Mouse (Mus musculus): Measurements from ENCODE around the gene Tbl1xr1. TPM values are rescaled to one million over a fixed set of nuclear protein-coding genes. Genes with fewer than 3 reads are reported as not detected.
A peak's percentile ranks its signal among the peaks of the same experiment; 100 is the strongest.

The Tbl1xr1 gene
- total and polyA plus RNA-seq, 2 experiments from 2014 or later: 12.8 to 33.1 TPM

DNA sequence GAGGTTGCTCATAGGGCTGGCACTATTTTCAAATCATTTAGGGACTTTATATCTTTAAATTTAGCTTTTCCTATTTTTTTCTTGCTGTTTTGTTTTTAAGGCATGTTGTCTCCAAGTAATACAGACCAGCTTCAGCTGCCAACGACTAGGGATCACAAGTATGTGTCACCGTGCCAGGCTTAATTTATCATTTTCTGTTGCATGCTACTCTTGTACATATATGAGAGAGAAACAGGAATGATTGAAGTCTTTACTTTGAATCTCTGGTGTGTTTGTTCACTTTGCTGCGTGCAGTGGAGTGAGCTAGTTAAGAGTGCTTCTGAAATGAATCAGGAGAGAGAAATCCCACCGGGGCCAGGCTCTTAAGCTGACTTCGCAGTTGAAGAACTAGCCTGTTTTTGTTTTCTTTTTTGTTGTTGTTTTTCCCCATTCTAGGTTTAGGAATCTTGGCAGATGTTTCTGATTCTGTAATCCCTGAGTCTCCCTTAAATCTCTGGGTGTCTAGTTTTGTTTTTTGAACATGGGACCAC lies 27.6 kb downstream of the Tbl1xr1 start:
- DNase-seq (ENCODE audit: low spot score): peak; percentile 11
- no peak for TF ChIP-seq CTCF (IDR thresholded peaks at IDR 0.05; ENCODE audit: low read depth)
- Histone ChIP-seq H3K4me3 (ENCODE audit: low read length) (no peak overlapping the region), H3K27ac (no peak overlapping the region), H3K4me1 (ENCODE audit: insufficient read depth, low read length) (peaks cover 3% of the 10 kb centered on the region; the same call in 1 of the 2 replicates), H3K9ac (replicated peaks; ENCODE audit: low read length) (no peak overlapping the region), H3K27me3 (ENCODE audit: insufficient read depth, low read length) (no peaks in the 10 kb centered on the region), H3K4me2 (ENCODE audit: low read depth, low read length) (no peak overlapping the region), H3K36me3 (ENCODE audit: insufficient read depth, low read length) (no peaks in the 10 kb centered on the region), H3K9me3 (ENCODE audit: low read length) (no peaks in the 10 kb centered on the region)
- 40% methylated on average over 5 of the region's 5 CpGs for WGBS
- ATAC-seq: no peak

DNA sequence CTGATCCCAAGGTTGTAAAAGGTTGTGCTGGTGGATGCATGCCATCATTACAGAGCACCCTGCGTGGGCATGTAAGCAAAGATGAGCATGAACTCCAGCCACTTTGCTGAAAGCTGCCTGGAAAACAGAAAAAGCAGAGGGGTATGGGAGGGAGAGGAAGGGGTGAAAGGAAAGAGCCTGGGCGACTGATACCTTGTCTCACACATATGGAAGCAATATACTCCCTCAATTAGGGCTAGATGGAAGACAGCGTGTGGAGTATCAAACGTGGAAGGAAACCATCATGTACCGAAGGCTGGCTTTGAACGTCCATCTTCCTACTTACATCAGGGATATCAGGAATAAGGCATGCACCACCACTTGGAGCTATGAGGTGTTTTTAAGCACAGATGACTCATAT lies 29.0 kb downstream of the Tbl1xr1 start:
- TF ChIP-seq CTCF (IDR thresholded peaks at IDR 0.05; ENCODE audit: low read depth): no peak

GRCm38 (mm10) chr3:22108013-22108412 lies 31.6 kb downstream of the Tbl1xr1 start:
- Histone ChIP-seq H3K27me3 (ENCODE audit: insufficient read depth, low read length) (no peaks in the 10 kb centered on the region), H3K4me2 (ENCODE audit: low read depth, low read length) (no peak overlapping the region), H3K36me3 (ENCODE audit: insufficient read depth, low read length) (no peaks in the 10 kb centered on the region), H3K9ac (replicated peaks; ENCODE audit: low read length) (no peak overlapping the region), H3K4me3 (ENCODE audit: low read length) (no peak overlapping the region), H3K27ac (no peak overlapping the region), H3K4me1 (ENCODE audit: insufficient read depth, low read length) (peaks cover 3% of the 10 kb centered on the region; the same call in 1 of the 2 replicates), H3K9me3 (ENCODE audit: low read length) (no peaks in the 10 kb centered on the region)
- ATAC-seq (no peak), DNase-seq (ENCODE audit: low spot score) (no peak)
- no peak for TF ChIP-seq CTCF (IDR thresholded peaks at IDR 0.05; ENCODE audit: low read depth)

More for the DNA sequence above, 29.0 kb downstream of the Tbl1xr1 start:
- Histone ChIP-seq H3K36me3 (ENCODE audit: insufficient read depth, low read length) (no peaks in the 10 kb centered on the region), H3K4me1 (ENCODE audit: insufficient read depth, low read length) (peaks cover 3% of the 10 kb centered on the region; the same call in 1 of the 2 replicates), H3K27ac (no peak overlapping the region), H3K4me2 (ENCODE audit: low read depth, low read length) (no peak overlapping the region), H3K9ac (replicated peaks; ENCODE audit: low read length) (no peak overlapping the region), H3K27me3 (ENCODE audit: insufficient read depth, low read length) (no peaks in the 10 kb centered on the region), H3K4me3 (ENCODE audit: low read length) (no peak overlapping the region), H3K9me3 (ENCODE audit: low read length) (no peaks in the 10 kb centered on the region)
- ATAC-seq (no peak), DNase-seq (ENCODE audit: low spot score) (no peak)
- WGBS: 84% methylated on average over 6 of the region's 6 CpGs

GRCm38 (mm10) chr3:22109651-22110050 lies 33.2 kb downstream of the Tbl1xr1 start:
- Histone ChIP-seq H3K27me3 (ENCODE audit: insufficient read depth, low read length) (no peaks in the 10 kb centered on the region), H3K9me3 (ENCODE audit: low read length) (no peaks in the 10 kb centered on the region), H3K9ac (replicated peaks; ENCODE audit: low read length) (no peak overlapping the region), H3K4me3 (ENCODE audit: low read length) (no peak overlapping the region), H3K4me1 (ENCODE audit: insufficient read depth, low read length) (no peaks in the 10 kb centered on the region), H3K4me2 (ENCODE audit: low read depth, low read length) (no peak overlapping the region), H3K27ac (no peak overlapping the region), H3K36me3 (ENCODE audit: insufficient read depth, low read length) (no peaks in the 10 kb centered on the region)
- ATAC-seq (no peak), DNase-seq (ENCODE audit: low spot score) (no peak)
- TF ChIP-seq CTCF (IDR thresholded peaks at IDR 0.05; ENCODE audit: low read depth): no peak
- 82% methylated on average over 1 of the region's 1 CpGs for WGBS

DNA sequence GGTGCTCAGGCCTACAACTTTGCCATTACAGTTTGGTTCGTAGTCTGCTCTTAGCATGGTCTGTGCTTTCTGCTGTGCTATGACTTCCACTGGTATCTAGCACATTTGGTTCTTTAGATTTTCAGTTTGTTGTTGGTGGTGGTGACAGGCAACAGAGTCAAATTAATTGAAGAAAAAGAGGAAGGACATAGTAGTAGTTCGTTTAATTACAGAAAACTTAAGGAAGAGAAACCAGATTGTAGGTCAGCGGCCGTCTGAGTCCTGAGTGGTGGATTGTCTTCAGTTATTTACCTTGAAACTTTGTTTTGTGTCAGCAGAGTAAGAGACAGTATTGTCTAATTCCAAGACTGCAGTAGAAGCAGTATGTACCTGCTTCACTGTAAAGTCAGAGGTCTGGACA lies 37.3 kb downstream of the Tbl1xr1 start:
- Histone ChIP-seq H3K27ac (no peak overlapping the region), H3K4me2 (ENCODE audit: low read depth, low read length) (no peak overlapping the region), H3K36me3 (ENCODE audit: insufficient read depth, low read length) (no peaks in the 10 kb centered on the region), H3K4me1 (ENCODE audit: insufficient read depth, low read length) (no peaks in the 10 kb centered on the region; the same call in 1 of the 2 replicates), H3K4me3 (ENCODE audit: low read length) (no peak overlapping the region), H3K9ac (replicated peaks; ENCODE audit: low read length) (no peak overlapping the region), H3K27me3 (ENCODE audit: insufficient read depth, low read length) (no peaks in the 10 kb centered on the region), H3K9me3 (ENCODE audit: low read length) (no peaks in the 10 kb centered on the region)
- no peak for ATAC-seq
- WGBS: 92% methylated on average over 4 of the region's 4 CpGs
- no peak for DNase-seq (ENCODE audit: low spot score)
- no peak for TF ChIP-seq CTCF (IDR thresholded peaks at IDR 0.05; ENCODE audit: low read depth)

DNA sequence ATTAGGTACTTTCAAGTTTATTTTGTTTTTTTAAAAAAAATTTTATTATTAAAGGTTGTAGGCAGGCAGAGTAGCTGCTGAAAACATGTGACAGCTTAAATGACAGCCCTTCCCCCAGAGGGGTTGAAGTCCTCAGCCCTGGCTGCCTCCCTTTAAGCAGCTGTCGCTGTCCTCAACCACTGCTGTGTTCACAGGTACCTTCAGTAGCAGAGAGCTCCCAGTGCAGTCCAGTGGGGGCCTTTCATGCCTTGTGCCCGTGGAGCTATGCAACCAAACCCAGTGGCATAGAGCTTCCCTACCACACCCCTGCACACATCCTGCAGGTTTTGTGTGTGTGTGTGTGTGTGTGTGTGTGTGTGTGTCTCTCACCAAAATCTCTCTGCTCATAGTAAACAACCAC lies 38.8 kb downstream of the Tbl1xr1 start:
- H3K4me3 ChIP-seq (ENCODE audit: low read length): no peak overlapping the region
- no peak for TF ChIP-seq CTCF (IDR thresholded peaks at IDR 0.05; ENCODE audit: low read depth)
- no peak overlapping the region for H3K27ac ChIP-seq
- H3K4me1 ChIP-seq (ENCODE audit: insufficient read depth, low read length): no peaks in the 10 kb centered on the region; the same call in 1 of the 2 replicates
- WGBS: 30% methylated on average over 2 of the region's 2 CpGs
- H3K9me3 ChIP-seq (ENCODE audit: low read length): no peaks in the 10 kb centered on the region
- ATAC-seq (no peak), DNase-seq (ENCODE audit: low spot score) (no peak)
- no peak overlapping the region for H3K4me2 ChIP-seq (ENCODE audit: low read depth, low read length)
- H3K27me3 ChIP-seq (ENCODE audit: insufficient read depth, low read length): no peaks in the 10 kb centered on the region
- H3K9ac ChIP-seq (replicated peaks; ENCODE audit: low read length): no peak overlapping the region
- H3K36me3 ChIP-seq (ENCODE audit: insufficient read depth, low read length): no peaks in the 10 kb centered on the region

DNA sequence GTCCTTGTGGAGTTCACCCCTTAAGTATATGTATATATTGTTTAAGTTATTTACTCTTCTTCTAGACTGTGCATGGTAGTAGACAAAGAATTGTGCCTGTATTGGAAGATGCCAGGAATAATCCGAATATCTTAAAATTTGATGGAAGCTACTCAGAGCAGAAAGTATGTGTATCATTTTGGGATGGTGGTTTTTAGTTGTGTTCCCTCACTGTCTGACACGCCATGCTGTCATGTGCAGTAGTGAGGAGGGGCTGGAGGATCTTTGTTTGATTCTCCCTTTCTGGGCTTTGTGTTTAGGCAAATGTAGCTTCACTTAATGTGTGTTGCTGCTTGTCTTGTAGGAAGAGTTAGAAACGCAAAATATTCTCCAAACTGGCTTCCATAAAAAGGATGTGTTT lies 39.2 kb downstream of the Tbl1xr1 start:
- Histone ChIP-seq H3K9ac (replicated peaks; ENCODE audit: low read length) (no peak overlapping the region), H3K27ac (no peak overlapping the region), H3K4me3 (ENCODE audit: low read length) (no peak overlapping the region), H3K27me3 (ENCODE audit: insufficient read depth, low read length) (no peaks in the 10 kb centered on the region), H3K36me3 (ENCODE audit: insufficient read depth, low read length) (no peaks in the 10 kb centered on the region), H3K4me2 (ENCODE audit: low read depth, low read length) (no peak overlapping the region), H3K4me1 (ENCODE audit: insufficient read depth, low read length) (no peaks in the 10 kb centered on the region; the same call in 1 of the 2 replicates), H3K9me3 (ENCODE audit: low read length) (no peaks in the 10 kb centered on the region)
- 80% methylated on average over 3 of the region's 3 CpGs for WGBS
- ATAC-seq (no peak), DNase-seq (ENCODE audit: low spot score) (no peak)
- TF ChIP-seq CTCF (IDR thresholded peaks at IDR 0.05; ENCODE audit: low read depth): no peak

Measured in hindbrain, postnatal 0 days (tissue).